Mouse (Mus musculus) limb, embryonic 13.5 days (tissue): ENCODE results near the gene Olfr1441. TPM values are rescaled to one million over a fixed set of nuclear protein-coding genes. Genes with fewer than 3 reads are reported as not detected.

Experiments
- ATAC-seq: fragments of 200-750 bp; cut with Nextera tagmentation; 2 replicates; pipeline ENCODE4 v1.8.0; 2017; ENCODE audit warnings: low read depth, moderate number of reproducible peaks, moderate TSS enrichment; ENCODE audit not compliant: low FRiP score
- H3K27ac ChIP-seq: fragments of 300-500 bp; sonication (generic); 2 replicates; pipeline ENCODE4 v1.5.1; 2015; ENCODE audit warnings: inconsistent platforms, mild to moderate bottlenecking, moderate library complexity
- H3K27me3 ChIP-seq: fragments of 300-500 bp; sonication (generic); 2 replicates; pipeline ENCODE4 v1.6.1; 2015; ENCODE audit warnings: mild to moderate bottlenecking, inconsistent platforms
- H3K36me3 ChIP-seq: fragments of 300-500 bp; sonication (generic); 2 replicates; pipeline ENCODE4 v1.6.1; 2015; ENCODE audit warnings: inconsistent platforms, mild to moderate bottlenecking, moderate library complexity
- H3K4me1 ChIP-seq: fragments of 300-500 bp; sonication (generic); 2 replicates; pipeline ENCODE4 v1.6.1; 2015; ENCODE audit warnings: inconsistent platforms
- H3K4me2 ChIP-seq: fragments of 300-500 bp; sonication (generic); replicated peaks from 2 replicates; pipeline ENCODE4 v1.6.1; 2015; ENCODE audit warnings: inconsistent platforms, mild to moderate bottlenecking, moderate library complexity
- H3K4me3 ChIP-seq: fragments of 300-500 bp; sonication (generic); 2 replicates; pipeline ENCODE4 v1.5.1; 2015; ENCODE audit warnings: moderate library complexity, mild to moderate bottlenecking, inconsistent platforms
- H3K9ac ChIP-seq: fragments of 300-500 bp; sonication (generic); 2 replicates; pipeline ENCODE4 v1.6.1; 2015; ENCODE audit warnings: mild to moderate bottlenecking, inconsistent platforms
- H3K9me3 ChIP-seq: fragments of 300-500 bp; sonication (generic); 2 replicates; pipeline ENCODE4 v1.6.1; 2016; ENCODE audit warnings: inconsistent platforms
- WGBS: fragments of 180-500 bp; shearing (Covaris S2); methylation state at CpG from one replicate; pipeline ENCODE4 v1.1.7; 2015; 5-methylcytosine and 5-hydroxymethylcytosine counted together
- polyA plus RNA-seq: library from polyadenylated mRNA; unstranded; fragments of >200 nt; fragmentation: Nextera tagmentation; extraction: Ambion mirVana; gene quantifications from 2 replicates; pipeline ENCODE4 v1.2.1, GENCODE M21; 2015

Gene Olfr1441
- polyA plus RNA-seq, 1 experiment from 2014 or later = not detected

DNA sequence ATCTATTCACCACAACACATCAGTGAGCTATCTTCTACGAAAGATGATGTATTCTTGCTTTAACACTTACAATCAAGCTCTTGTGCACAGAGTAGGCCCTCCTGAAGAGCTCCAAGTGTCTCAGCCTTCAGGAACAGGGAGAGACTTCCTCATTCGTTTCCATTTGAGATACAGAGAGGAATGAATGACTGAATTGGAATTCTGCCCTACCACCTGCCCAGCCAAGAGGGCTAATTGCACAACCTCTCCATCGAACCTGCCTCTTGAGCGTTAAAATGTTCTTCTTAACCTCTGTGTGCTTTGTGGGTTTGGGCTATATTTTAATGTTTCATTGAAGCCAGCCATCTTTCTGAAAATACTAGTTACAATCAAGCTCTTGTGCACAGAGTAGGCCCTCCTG lies 47.4 kb downstream of the Olfr1441 start:
- peaks cover 7% of the 10 kb centered on the region; the same call in 1 of the 2 replicates for H3K4me1 ChIP-seq
- ATAC-seq = no peak
- no peak overlapping the region for H3K4me2 ChIP-seq
- no peaks in the 10 kb centered on the region for H3K27me3 ChIP-seq
- no peaks in the 10 kb centered on the region for H3K36me3 ChIP-seq
- 78% methylated on average over 4 of the region's 4 CpGs for WGBS
- no peak overlapping the region for H3K9ac ChIP-seq
- no peak overlapping the region for H3K4me3 ChIP-seq
- no peaks in the 10 kb centered on the region for H3K9me3 ChIP-seq
- H3K27ac ChIP-seq = no peak overlapping the region

GRCm38 (mm10) chr19:12465530-12466144 lies 48.4 kb downstream of the Olfr1441 start:
- no peak overlapping the region for H3K4me3 ChIP-seq
- 91% methylated on average over 10 of the region's 10 CpGs for WGBS

GRCm38 (mm10) chr19:12466204-12466603 lies 49.0 kb downstream of the Olfr1441 start:
- no peaks in the 10 kb centered on the region for H3K36me3 ChIP-seq
- H3K4me2 ChIP-seq = no peak overlapping the region
- 27% methylated on average over 7 of the region's 7 CpGs for WGBS
- H3K9me3 ChIP-seq = no peaks in the 10 kb centered on the region
- H3K27ac ChIP-seq = no peak overlapping the region
- ATAC-seq = peak; percentile 45; the same call in 1 of the 2 replicates
- H3K4me3 ChIP-seq = no peak overlapping the region
- peaks cover 7% of the 10 kb centered on the region; the same call in 1 of the 2 replicates for H3K4me1 ChIP-seq
- no peak overlapping the region for H3K9ac ChIP-seq
- no peaks in the 10 kb centered on the region for H3K27me3 ChIP-seq

More at GRCm38 (mm10) chr19:12465530-12466144, 48.4 kb downstream of the Olfr1441 start:
- Histone ChIP-seq H3K9me3 (no peaks in the 10 kb centered on the region), H3K27ac (no peak overlapping the region), H3K9ac (no peak overlapping the region), H3K4me2 (no peak overlapping the region), H3K36me3 (no peaks in the 10 kb centered on the region), H3K27me3 (no peaks in the 10 kb centered on the region), H3K4me1 (peaks cover 7% of the 10 kb centered on the region; the same call in 1 of the 2 replicates)
- ATAC-seq = no peak

- Histone ChIP-seq H3K4me3 (no peak overlapping the region), H3K36me3 (no peaks in the 10 kb centered on the region), H3K9ac (no peak overlapping the region), H3K27me3 (no peaks in the 10 kb centered on the region), H3K4me2 (no peak overlapping the region), H3K27ac (no peak overlapping the region), H3K4me1 (peaks cover 8% of the 10 kb centered on the region), H3K9me3 (no peaks in the 10 kb centered on the region)
- WGBS = 89% methylated on average over 5 of the region's 5 CpGs
- no peak for ATAC-seq
Measured at GRCm38 (mm10) chr19:12467436-12467835, 50.2 kb downstream of the Olfr1441 start.

DNA sequence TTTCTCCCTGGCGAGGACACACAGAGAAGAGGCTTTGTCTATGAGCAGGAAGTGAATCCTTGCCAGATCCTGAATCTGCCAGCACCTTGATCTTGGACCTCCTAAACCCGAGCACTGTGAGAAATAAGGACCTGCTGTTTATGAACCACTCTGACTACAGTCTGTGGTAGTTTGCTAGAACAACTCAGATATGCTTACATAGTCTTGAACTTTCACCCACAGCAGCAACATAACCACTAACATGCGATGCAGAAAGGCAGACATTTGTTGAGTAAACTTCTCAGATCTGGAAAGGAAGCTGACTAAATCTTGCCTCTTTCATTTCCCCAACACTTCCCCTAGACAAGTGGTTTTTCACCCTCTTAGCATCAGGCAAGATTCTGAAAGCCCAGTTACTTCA lies 54.6 kb downstream of the Olfr1441 start:
- WGBS = 69% methylated on average over 3 of the region's 3 CpGs
- peaks cover 24% of the 10 kb centered on the region for H3K4me1 ChIP-seq
- H3K4me2 ChIP-seq = no peak overlapping the region
- H3K36me3 ChIP-seq = no peaks in the 10 kb centered on the region
- no peaks in the 10 kb centered on the region for H3K27me3 ChIP-seq
- no peak overlapping the region for H3K4me3 ChIP-seq
- no peak overlapping the region for H3K27ac ChIP-seq
- no peak overlapping the region for H3K9ac ChIP-seq
- H3K9me3 ChIP-seq = no peaks in the 10 kb centered on the region
- no peak for ATAC-seq

GRCm38 (mm10) chr19:12472381-12472976 lies 55.2 kb downstream of the Olfr1441 start:
- Histone ChIP-seq H3K9me3 (no peaks in the 10 kb centered on the region), H3K4me2 (no peak overlapping the region), H3K9ac (no peak overlapping the region), H3K4me1 (peaks cover 24% of the 10 kb centered on the region), H3K27ac (no peak overlapping the region), H3K4me3 (no peak overlapping the region), H3K36me3 (no peaks in the 10 kb centered on the region), H3K27me3 (no peaks in the 10 kb centered on the region)
- ATAC-seq = no peak
- WGBS = 80% methylated on average over 5 of the region's 5 CpGs

Other genes with a start within 250 kb of the Olfr1441 start
- gene Olfr1555-ps1, start 247.3 kb upstream of the Olfr1441 start, polyA plus RNA-seq = not detected in 2 replicates
- gene Olfr1431, start 216.8 kb upstream of the Olfr1441 start, polyA plus RNA-seq = not detected in 2 replicates
- not detected in 2 replicates for gene Olfr1432, start 184.8 kb upstream of the Olfr1441 start, polyA plus RNA-seq
- not detected in 2 replicates for gene Olfr262, start 175.8 kb upstream of the Olfr1441 start, polyA plus RNA-seq
- gene Olfr235, start 156.4 kb upstream of the Olfr1441 start, polyA plus RNA-seq = not detected in 2 replicates
- not detected in 2 replicates for gene Olfr1434, start 137.6 kb upstream of the Olfr1441 start, polyA plus RNA-seq
- gene Olfr1436, start 118.3 kb upstream of the Olfr1441 start, polyA plus RNA-seq = not detected in 2 replicates
- not detected in 2 replicates for gene Olfr1437, start 92.3 kb upstream of the Olfr1441 start, polyA plus RNA-seq
- gene Olfr1438-ps1, start 81.5 kb upstream of the Olfr1441 start, polyA plus RNA-seq = not detected in 2 replicates
- gene Olfr1440, start 30.2 kb upstream of the Olfr1441 start, polyA plus RNA-seq = not detected in 2 replicates
- gene Pfpl, start 10.5 kb downstream of the Olfr1441 start, polyA plus RNA-seq = not detected in 2 replicates
- 0.50 TPM in 2 replicates for gene Mpeg1, start 43.3 kb downstream of the Olfr1441 start, polyA plus RNA-seq
- 5.2 and 5.8 TPM in 2 replicates for gene Dtx4, start 84.0 kb downstream of the Olfr1441 start, polyA plus RNA-seq
- gene Fam111a, start 128.3 kb downstream of the Olfr1441 start, polyA plus RNA-seq = 17.5 and 19.3 TPM in 2 replicates
- gene Gm4952, start 182.5 kb downstream of the Olfr1441 start, polyA plus RNA-seq = 0.15 TPM in 1 of 2 replicates, not detected in the other
- not detected in 2 replicates for gene Glyat, start 215.9 kb downstream of the Olfr1441 start, polyA plus RNA-seq